Mouse (Mus musculus) adrenal gland (tissue): Measurements from ENCODE around the gene Klri1.
"Not testable (repeated sequence)": the region's sequence is repeated elsewhere in the genome, so short reads cannot be mapped to it uniquely, and the experiment has no call there.

Experiments used
- intact Hi-C: fragments of 180-260 bp; cut with DNase I; formaldehyde crosslinking; loops from one replicate; pipeline ENCODE4 v1.15.1; 2025
- long read RNA-seq, 2 experiments: library from polyadenylated mRNA; unstranded; transcript quantifications; one replicate each; pipeline ENCODE4 v2.0.0; 2020; ENCODE audit warnings: borderline replicate concordance in 1 of 2; ENCODE audit not compliant: insufficient replicate concordance in 1 of 2
- microRNA-seq, 2 experiments: library from miRNA; unstranded; fragments of <30 nt; microRNA quantifications; one replicate each; pipeline ENCODE4; 2019

Gene Klri1
- long read RNA-seq, experiment 1, result 0 reads
- long read RNA-seq, experiment 2, result 0 reads

DNA sequence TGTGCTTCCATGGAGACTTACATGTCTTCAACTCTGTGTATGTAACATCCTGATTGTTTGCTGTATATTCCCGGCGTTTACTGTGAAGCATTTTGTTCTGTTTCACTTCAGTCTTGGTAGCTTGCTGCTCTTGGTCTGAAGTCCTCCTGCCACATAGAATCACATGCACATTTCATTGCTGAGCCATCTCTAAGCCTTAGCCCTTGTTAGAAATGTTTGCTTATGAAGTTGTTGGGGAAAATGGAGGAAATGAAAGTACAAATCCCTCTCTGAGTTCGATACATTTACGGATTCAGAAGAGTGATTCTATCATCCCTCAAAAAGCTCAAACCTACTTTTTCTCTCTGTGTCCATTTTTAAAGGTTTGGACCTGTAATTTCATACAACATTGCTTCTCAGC lies at the start of gene Klri1:
TSS of gene Klri1 (minus strand) at position 101 of the 400 bp plus-strand sequence.
- intact Hi-C loops, result no loop called here

DNA sequence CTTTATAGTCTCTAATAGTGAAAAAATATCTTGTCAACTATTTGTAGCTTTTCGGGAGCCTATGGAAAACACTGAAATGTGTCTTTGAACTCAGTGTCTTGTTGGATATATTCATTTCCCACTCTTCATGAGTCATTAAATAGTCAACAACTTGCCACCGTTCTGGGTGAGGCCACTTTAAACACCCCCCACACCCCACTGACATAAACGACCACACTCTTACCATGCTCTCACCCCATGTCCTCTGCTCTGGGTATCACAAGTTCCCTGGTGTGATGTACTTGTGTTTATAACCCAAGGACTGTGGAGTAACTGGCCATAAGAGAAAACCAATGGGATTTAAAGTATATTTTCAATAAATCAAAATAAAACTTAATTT lies 30.7 kb upstream of the Klri1 start:
- intact Hi-C loops, result no loop called here

DNA sequence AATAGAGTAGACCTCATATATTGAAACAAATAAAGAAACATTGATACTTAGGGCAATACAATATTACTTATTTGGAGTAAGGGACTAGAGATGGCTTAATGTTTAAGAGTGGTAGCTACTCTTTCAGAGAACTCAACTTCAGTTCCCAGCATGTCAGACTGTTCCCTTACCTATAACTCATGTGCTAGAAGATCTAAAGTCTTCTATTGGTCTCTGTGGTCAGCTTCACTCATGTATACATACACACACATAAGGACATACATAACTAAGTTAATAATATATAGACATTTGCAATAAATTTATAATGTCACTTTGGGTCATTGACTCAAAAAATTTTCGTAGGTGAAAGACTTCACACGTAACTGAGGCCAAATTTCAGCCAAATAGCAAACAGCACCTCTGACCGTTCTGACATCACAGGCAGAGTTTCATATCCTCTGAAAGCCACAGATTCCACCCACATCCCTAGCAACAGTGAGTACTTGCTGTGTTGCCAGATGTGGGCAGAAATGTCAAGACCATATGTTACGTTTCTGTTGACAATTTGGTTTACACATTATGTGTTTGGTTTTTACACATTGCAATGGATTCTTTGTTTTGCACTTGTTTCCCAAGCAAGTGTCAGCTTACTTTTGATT lies 30.2 kb upstream of the Klri1 start:
- intact Hi-C loops, result no loop called here

DNA sequence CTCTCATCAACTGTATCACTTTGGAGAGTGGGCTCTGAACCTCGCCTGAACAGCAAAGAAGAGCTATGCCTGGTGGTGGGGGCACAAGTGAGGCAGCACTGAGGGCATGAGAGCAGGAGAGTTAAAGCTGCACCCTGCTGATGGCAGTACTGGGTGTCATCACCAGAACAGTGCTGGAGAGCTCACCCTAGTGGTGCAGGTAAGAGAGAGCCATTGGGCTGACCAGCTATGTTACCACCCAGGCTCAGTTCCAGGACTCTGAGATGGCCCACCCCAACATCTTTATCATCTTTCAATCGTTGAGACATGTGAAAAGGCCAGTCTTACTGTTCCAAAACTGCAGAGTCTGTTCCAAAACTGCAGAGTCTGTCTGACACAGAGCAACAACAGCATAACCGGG lies 29.2 kb upstream of the Klri1 start:
- intact Hi-C loops, result no loop called here

DNA sequence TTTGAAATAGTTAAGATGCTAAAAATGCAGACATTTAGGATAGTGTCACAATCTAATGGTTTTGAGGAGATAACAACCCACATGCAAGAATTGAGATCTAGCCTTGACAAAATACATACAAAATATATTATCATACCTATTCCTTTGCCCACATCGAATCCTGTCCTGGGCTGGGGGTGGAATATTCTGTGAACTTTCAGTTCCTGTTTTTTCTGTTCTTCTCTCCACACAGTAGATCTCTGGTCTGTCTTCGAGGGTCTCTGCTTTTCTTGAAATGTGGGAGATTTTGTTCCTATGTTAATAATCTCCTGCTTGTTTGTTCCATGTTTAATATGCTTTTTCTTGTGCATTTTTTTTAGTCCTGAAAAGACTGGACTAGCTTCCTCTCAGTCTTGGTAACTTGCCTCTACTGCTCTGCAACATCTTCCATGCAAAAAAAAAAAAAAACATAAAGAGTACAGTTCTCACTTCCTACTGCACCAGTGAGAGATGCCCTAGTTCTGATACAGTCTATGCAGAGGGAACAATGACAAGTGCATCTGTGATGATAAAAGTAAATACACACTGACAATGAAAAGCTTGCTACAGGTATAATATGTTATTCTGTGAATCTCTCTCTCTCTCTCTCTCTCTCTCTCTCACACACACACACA lies 23.3 kb upstream of the Klri1 start, which contains the start of gene Klri2:
TSS of gene Klri2 (minus strand) at position 416 of the 653 bp plus-strand sequence.
- intact Hi-C loops, result loop anchor here (5.0 kb wide), 1 partner anchor 43 kb away; no protein-coding TSS in a partner anchor

DNA sequence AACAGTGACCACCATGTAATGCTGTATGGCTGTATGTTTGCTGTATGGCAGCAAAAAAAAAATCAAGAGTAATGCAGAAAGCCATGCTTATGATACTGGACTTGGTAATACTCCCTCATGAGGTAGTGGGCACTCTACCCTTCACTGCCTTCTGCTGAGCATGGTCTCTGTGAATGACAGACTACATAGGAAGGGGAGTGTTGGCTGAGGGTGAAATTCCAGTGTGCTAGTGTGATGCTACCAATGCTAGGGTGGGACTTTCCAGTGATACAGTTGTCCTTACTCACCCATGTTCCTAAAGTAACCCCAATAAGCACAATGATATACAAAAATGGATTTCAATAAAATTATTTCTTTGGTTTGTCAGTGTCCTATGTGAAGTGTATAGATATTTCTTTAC lies 19.5 kb upstream of the Klri1 start:
- intact Hi-C loops, result no loop called here

DNA sequence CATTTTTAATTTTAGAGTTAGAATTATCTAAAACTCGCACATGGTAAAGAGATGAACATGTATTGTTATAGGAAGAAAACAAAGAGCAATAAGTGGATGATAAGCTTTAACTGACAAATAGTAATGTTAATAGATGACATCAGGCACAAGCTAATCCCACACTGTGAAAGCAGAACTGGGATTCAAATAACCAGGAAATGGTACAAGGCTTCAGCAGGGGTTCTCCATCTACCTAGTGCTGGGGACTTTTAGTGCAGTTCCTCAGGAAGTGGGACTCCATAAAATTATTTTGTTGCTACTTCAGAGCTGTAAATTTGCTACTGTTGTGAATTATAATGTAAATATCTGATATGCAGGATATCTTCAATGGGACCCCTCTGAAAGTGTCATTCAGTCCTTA lies 10.3 kb upstream of the Klri1 start:
- intact Hi-C loops, result no loop called here

DNA sequence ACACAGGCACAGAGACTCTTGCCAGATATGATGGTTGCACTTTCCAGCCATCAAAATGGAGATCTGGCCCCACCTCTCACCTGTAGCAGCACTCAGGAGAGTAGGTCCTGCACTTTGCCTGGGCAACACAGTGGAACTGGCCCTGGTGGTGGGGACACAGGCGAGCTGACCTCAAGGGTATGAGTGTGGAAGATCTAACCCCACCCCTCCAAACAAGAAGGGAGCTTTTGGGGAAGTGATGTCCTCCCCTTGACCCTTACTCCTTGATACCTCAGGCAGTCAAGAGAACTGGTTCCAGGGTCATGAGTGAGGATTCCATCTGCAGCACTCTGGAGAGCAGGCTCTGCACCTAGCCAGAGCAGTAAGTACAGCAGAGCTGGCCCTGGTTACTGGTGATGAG lies 4.5 kb upstream of the Klri1 start:
- intact Hi-C loops, result no loop called here

DNA sequence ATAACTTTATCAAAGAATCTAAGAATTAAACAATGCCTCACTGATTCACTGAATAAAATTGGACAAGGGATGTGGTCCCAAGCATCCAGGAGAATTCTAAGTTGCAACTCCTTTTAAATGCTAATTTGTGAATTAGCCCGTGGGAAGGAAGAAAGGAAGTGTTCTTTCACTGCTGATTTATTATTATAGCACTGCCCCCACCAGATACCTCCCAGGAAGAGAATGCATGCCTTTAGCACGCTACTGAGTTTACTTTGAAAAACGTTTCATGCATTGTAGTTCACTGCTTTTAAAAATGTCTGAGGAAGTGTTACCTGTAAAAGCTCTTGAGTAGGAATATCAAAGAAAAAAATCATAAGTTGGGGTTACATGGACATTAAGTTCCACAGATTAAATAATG lies 3.6 kb upstream of the Klri1 start:
- intact Hi-C loops, result no loop called here

DNA sequence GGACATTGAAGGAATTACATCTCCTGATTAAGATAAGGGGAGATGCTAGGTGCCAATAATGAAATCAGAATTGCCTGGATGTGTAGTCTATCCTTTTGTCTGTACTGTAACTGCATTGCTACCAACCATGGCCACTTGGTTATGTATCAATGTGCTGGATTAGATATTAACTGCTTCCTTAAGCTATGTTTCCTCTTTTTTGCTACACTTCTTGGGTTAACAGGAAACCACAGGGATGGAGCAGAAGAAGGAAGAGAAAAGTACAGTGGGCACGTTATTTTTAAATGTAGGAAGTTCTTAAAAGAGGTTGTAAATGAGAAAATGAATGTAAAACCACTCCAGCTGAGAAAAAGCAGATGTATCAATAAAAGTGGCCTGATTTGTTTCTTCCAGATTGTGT lies 3.4 kb downstream of the Klri1 start:
- intact Hi-C loops, result no loop called here

DNA sequence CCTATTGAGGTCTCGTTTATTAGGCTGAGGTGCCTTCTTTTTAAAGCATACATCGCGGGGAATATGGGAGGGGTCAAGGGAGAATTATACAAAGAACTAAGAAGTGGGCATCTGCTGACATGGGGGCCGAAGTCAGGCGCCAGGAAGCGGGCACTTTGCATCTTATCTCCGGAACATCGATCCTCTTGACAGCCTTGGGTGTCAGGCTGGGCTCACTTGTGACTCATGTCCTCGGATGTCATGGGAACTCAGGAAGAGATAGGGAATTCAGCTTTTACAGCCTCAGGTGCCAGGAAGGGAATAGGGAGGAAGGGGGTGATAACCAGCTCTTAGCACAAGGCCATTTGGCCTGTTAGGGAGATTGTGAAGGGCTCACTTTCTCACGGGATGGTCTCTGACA lies 25.5 kb downstream of the Klri1 start:
- intact Hi-C loops, result not testable (repeated sequence)

DNA sequence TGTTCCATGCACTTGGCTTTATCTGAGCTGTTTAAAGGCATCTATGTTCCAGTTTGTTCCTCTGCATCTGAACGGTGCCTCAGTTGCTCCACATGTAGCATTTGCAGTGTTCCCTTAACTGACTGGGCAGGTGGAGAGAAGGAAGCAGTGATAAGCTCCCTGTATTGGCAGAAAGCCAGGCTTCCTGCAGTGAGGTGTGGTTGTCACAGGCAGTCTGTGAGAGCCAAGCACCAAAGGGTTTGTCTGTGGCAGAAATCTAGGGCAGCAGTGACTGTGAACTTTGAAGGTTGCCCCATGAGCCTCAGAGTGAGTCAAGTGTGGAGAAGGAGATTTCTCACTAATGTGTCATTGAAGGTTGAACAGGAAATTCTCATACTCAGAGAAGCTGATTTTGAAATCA lies 36.6 kb downstream of the Klri1 start:
- intact Hi-C loops, result no loop called here

DNA sequence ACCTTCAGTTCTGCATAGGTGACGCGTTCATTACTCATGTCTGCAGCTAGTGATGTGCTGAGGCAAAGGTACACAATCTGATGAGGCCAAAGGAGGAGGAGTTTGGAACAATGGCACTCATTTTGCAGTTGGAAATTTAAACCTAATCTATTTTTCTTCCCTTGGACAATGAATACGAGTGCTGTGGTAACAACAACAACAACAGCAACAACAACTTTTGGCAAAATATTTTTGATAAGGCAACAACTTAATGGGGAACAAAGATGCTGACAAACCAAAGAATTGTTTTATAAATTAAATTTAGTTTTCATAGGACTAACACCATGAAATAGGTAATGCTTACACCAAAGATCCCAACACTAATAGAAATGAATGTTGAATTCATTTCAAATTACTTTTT lies 38.1 kb downstream of the Klri1 start, which contains the start of gene Klrc1:
TSS of gene Klrc1 (minus strand) at position 101 of the 400 bp plus-strand sequence.
- intact Hi-C loops, result no loop called here

DNA sequence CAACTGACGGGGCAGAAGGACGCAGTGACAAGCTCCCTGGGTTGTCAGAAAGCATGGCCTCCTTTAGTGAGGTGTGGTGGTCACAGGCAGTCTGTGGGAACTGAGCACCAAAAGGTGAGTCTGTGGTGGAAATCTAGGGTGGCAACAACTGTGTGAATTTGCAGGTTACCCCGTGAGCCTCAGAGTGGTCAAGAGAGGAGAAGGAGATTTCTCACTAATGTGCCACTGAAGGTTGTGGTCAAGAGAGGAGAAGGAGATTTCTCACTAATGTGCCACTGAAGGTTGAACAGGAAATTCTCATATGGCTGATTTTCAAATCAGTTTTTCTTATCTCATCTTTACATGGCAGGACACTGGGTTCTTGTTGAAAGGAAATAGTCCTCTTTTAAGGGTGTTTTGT lies 55.6 kb downstream of the Klri1 start:
- intact Hi-C loops, result not testable (repeated sequence)

DNA sequence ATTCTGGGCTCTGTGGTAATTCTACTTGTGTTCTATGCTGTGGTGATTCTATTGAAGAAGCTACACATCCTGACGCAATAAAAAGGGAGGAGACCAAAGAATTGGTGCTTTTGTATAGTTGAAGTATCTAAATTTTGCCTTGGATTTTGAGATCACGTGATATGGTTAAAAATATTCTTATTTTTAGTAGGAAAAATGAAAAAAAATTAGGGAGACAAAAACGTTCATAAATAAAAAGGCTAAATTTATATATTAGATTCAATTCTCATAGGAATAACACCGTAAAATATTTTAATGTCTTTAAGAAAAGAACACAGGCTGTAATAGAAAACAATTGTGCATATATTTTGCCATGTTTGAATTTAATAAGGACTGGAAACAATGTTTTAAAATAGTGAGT lies 56.3 kb downstream of the Klri1 start, which contains the start of gene Klrc2:
TSS of gene Klrc2 (minus strand) at position 101 of the 400 bp plus-strand sequence.
- intact Hi-C loops, result not testable (repeated sequence)

Small RNA genes within 50 kb of the gene (microRNA-seq; reads per million reads assigned to microRNA genes)
- 0 reads per million in 2 experiments for gene Mir680-1
